Mouse (Mus musculus) heart, postnatal 0 days (tissue): Measurements from ENCODE around the gene Tmem132d.

Experiments
- CTCF ChIP-seq: IDR thresholded peaks from 2 replicates; pipeline ENCODE4 v1.5.1; 2016; ENCODE audit warnings: antibody characterized with exemption, control low read depth, low read depth
- EP300 ChIP-seq: IDR thresholded peaks from 2 replicates; pipeline ENCODE4 v1.6.1; 2016; ENCODE audit warnings: antibody characterized with exemption, low read depth

DNA sequence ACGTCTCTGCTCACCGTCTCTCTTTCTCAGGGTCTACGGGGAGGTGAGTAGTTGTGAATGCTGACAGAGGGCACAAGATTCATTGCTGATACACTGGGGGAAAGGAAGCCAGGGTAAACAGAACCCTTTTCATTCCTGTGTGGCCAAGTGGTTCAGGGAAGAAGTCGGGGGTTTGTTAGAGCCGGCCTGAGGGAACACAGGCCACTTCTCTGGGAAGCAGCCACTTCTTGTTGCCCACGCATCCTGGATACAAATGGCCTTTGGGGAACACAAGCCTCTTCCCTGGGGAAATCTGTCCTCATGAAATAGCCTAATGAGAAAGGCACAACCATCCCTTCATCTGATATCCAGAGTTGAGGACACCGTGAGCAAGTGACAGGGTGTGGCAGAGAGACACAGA is 96.0 kb downstream of the Tmem132d start:
- TF ChIP-seq EP300 (no peak), CTCF (no peak)
